Mouse (Mus musculus) erythroblast, embryonic 14.5 days (primary cell): ENCODE data around the gene Gm21671.
"Not testable (repeated sequence)": the region's sequence is repeated elsewhere in the genome, so short reads cannot be mapped to it uniquely, and the experiment has no call there.

ENCODE experiments used
- GATA1 ChIP-seq: IDR thresholded peaks from 2 replicates; pipeline ENCODE4 v1.6.1; 2012; ENCODE audit warnings: low read length, inconsistent platforms, mixed read lengths
- TAL1 ChIP-seq: IDR thresholded peaks from 3 replicates; pipeline ENCODE4 v1.6.1; 2012; ENCODE audit warnings: low read length, inconsistent platforms, mixed read lengths

- TF ChIP-seq TAL1, GATA1: not testable (repeated sequence)
Measured at GRCm38 (mm10) chr5:25942281-25942680, 11.9 kb downstream of the Gm21671 start, which contains the start of gene Gm21663.
